Comparison of ENCODE assay signal across 8 mouse cellular contexts in genomic region chr3:130180181-130180940, GRCm38 (mm10). TPM values are rescaled to one million over a fixed set of nuclear protein-coding genes. Genes with fewer than 3 reads are reported as not detected.
A peak's percentile ranks its signal among the peaks of the same experiment; 100 is the strongest.
DNase-seq lines count a peak whose midpoint lies in the region; ATAC-seq lines count a peak whose summit lies in the region.

No protein-coding gene starts in this region.

- DNase-seq in adrenal gland, adult (ENCODE audit: inconsistent age in 2 of 2, low spot score in 1 of 2) = peak; percentile 83 to 93
- peak; percentile 93 for DNase-seq in embryo, embryonic 11 days
- peak; percentile 35 to 65 for DNase-seq in gastrocnemius, postnatal 4 days (ENCODE audit: low spot score in 2 of 2)
- peak; percentile 89 for DNase-seq in intestine, embryonic 14.5 days (ENCODE audit: low spot score)
- peak; percentile 59 to 83 for DNase-seq in left cerebral cortex, adult 9 months (ENCODE audit: low spot score in 2 of 2)
- peak; percentile 88 to 91 for DNase-seq in right cerebral cortex, postnatal 10 days (ENCODE audit: low spot score in 2 of 2)
- peak; percentile 82 for DNase-seq in urinary bladder, postnatal 14 days (ENCODE audit: low spot score)

- H3K27ac ChIP-seq in intestine, embryonic 14.5 days (ENCODE audit: low read depth) = peak overlapping the region; percentile 51; the same call in 1 of the 2 replicates
- H3K27ac ChIP-seq in macrophage = no peak overlapping the region

- peak; percentile 93 for ATAC-seq in intestine, embryonic 14.5 days (replicated peaks; ENCODE audit: low FRiP score, low TSS enrichment, low read depth)

- H3K27me3 ChIP-seq in intestine, embryonic 14.5 days (replicated peaks; ENCODE audit: control insufficient read depth, insufficient read depth, low read length) = peaks cover 6% of the 10 kb centered on the region; the same call in 1 of the 2 replicates

- H3K9me3 ChIP-seq in intestine, embryonic 14.5 days (ENCODE audit: control insufficient read depth, low read length) = no peaks in the 10 kb centered on the region

- peak overlapping the region; percentile 51 for H3K9ac ChIP-seq in intestine, embryonic 14.5 days (ENCODE audit: low read length)

- no peaks in the 10 kb centered on the region for H3K79me2 ChIP-seq in macrophage (ENCODE audit: inconsistent target)

- H3K4me1 ChIP-seq in intestine, embryonic 14.5 days (replicated peaks; ENCODE audit: control insufficient read depth, insufficient read depth, low read length) = peaks cover 5% of the 10 kb centered on the region; the same call in 1 of the 2 replicates

- peak overlapping the region; percentile 69 for H3K4me3 ChIP-seq in intestine, embryonic 14.5 days (ENCODE audit: low read depth, low read length)
- peak overlapping the region; percentile 2; the same call in 1 of the 2 replicates for H3K4me3 ChIP-seq in macrophage (ENCODE audit: inconsistent target)

- WGBS in intestine, embryonic 14.5 days = under 1% methylated on average over 40 of the region's 40 CpGs
- 1% methylated on average over 37 of the region's 40 CpGs for WGBS in macrophage (ENCODE audit: missing documents)

- H3K4me2 ChIP-seq in intestine, embryonic 14.5 days (ENCODE audit: low read length) = peak overlapping the region; percentile 100

- H3K36me3 ChIP-seq in intestine, embryonic 14.5 days (ENCODE audit: control insufficient read depth, insufficient read depth, low read length) = no peaks in the 10 kb centered on the region
- H3K36me3 ChIP-seq in macrophage (ENCODE audit: inconsistent target) = no peaks in the 10 kb centered on the region

RNA-seq across cellular contexts. Expression of gene Col25a1, which starts 49.1 kb away (rescaled TPM):
- 1 to 10 TPM; 4.6 to 5.0 TPM for total RNA-seq in gastrocnemius, postnatal 4 days (2021)
- 4.7 and 5.4 TPM in 2 replicates for polyA plus RNA-seq in intestine, embryonic 14.5 days (2014; fragmentation: Nextera tagmentation; extraction: Ambion mirVana)
- under 1 TPM in 1 of 26 experiments, not detected in 25; 0.22 TPM for total RNA-seq in macrophage (2018; cell fraction: chromatin; rRNA removed)
- under 1 TPM in 1 of 26 experiments, not detected in 25; under 0.01 TPM for total RNA-seq in macrophage (2018; cell fraction: cytosol; rRNA removed)
- total RNA-seq in macrophage (2018; cell fraction: nucleus; rRNA removed) = not detected
- not detected in 3 replicates for polyA plus RNA-seq in macrophage (2018)
